ENCODE assay signal across 9 mouse cellular contexts in genomic region chr9:50709108-50709507, GRCm38 (mm10). TPM values are rescaled to one million over a fixed set of nuclear protein-coding genes. Genes with fewer than 3 reads are reported as not detected.
DNase-seq lines count a peak whose midpoint lies in the region; ATAC-seq lines count a peak whose summit lies in the region.
"Had no signal": no experiment of that assay in that cellular context is flagged by ENCODE, and none has a peak within 500 bp of the region (broad histone marks: within the 10 kb centered on the region; RNA-seq: fewer than 3 reads in every experiment).

No protein-coding gene starts in this region.

- H3K4me3 ChIP-seq in kidney, embryonic 15.5 days (replicated peaks) = no peak overlapping the region
- no peak overlapping the region for H3K4me3 ChIP-seq in limb, embryonic 10.5 days
- H3K4me3 ChIP-seq: limb, embryonic 13.5 days had no signal

- no peaks in the 10 kb centered on the region for H3K27me3 ChIP-seq in kidney, embryonic 15.5 days
- H3K27me3 ChIP-seq in limb, embryonic 10.5 days (ENCODE audit: low read depth, poor library complexity, severe bottlenecking) = no peaks in the 10 kb centered on the region
- H3K27me3 ChIP-seq: limb, embryonic 13.5 days had no signal

- no peaks in the 10 kb centered on the region; the same call in 1 of the 2 replicates for H3K36me3 ChIP-seq in kidney, embryonic 15.5 days
- peaks cover 71% of the 10 kb centered on the region for H3K36me3 ChIP-seq in limb, embryonic 10.5 days

- no peak overlapping the region for H3K9ac ChIP-seq in kidney, embryonic 15.5 days
- H3K9ac ChIP-seq: limb, embryonic 13.5 days had no signal

- WGBS in kidney, embryonic 15.5 days = 29% methylated on average over 2 of the region's 2 CpGs
- 31% methylated on average over 2 of the region's 2 CpGs for WGBS in limb, embryonic 10.5 days

- H3K27ac ChIP-seq in kidney, embryonic 15.5 days = no peak overlapping the region
- no peak overlapping the region for H3K27ac ChIP-seq in limb, embryonic 10.5 days
- H3K27ac ChIP-seq: limb, embryonic 13.5 days had no signal

- no peaks in the 10 kb centered on the region for H3K9me3 ChIP-seq in kidney, embryonic 15.5 days (replicated peaks)
- no peaks in the 10 kb centered on the region for H3K9me3 ChIP-seq in limb, embryonic 10.5 days (replicated peaks)
- H3K9me3 ChIP-seq: limb, embryonic 13.5 days had no signal

- no peak for ATAC-seq in cerebellum, adult (ENCODE audit: insufficient number of reproducible peaks, low FRiP score, low TSS enrichment)
- ATAC-seq in kidney, embryonic 15.5 days (replicated peaks; ENCODE audit: low FRiP score) = no peak
- ATAC-seq in granulocyte monocyte progenitor cell, adult 5-6 weeks (replicated peaks; ENCODE audit: poor library complexity, severe bottlenecking) = no peak
- no peak for ATAC-seq in megakaryocyte-erythroid progenitor cell, adult 5-6 weeks (replicated peaks; ENCODE audit: low FRiP score, low TSS enrichment, poor library complexity, severe bottlenecking)

- H3K4me2 ChIP-seq in kidney, embryonic 15.5 days = no peak overlapping the region
- H3K4me2 ChIP-seq: limb, embryonic 13.5 days had no signal

- H3K4me1 ChIP-seq in kidney, embryonic 15.5 days = no peaks in the 10 kb centered on the region
- peaks cover 4% of the 10 kb centered on the region for H3K4me1 ChIP-seq in limb, embryonic 10.5 days

- DNase-seq in cerebellum, adult 18-20 months = peak; percentile 62 to 64
- DNase-seq in kidney, postnatal 10 days = peak; percentile 66
- peak; percentile 30 for DNase-seq in ES-CJ7 (ENCODE audit: low read depth, low spot score)
- DNase-seq in limb, embryonic 10.5 days (ENCODE audit: low spot score) = peak; percentile 54

RNA-seq across cellular contexts. Expression of gene Dixdc1, which starts 30.2 kb away (rescaled TPM):
- polyA plus RNA-seq in kidney, embryonic 15.5 days (2015; fragmentation: Nextera tagmentation; extraction: Ambion mirVana) = 8.3 and 8.5 TPM in 2 replicates
- 33.8 and 36.8 TPM in 2 replicates for polyA plus RNA-seq in limb, embryonic 10.5 days (2016; fragmentation: Nextera tagmentation; extraction: Ambion mirVana)
- total RNA-seq in granulocyte monocyte progenitor cell, adult 5-6 weeks (2014; fragmentation: Nextera tagmentation) = 0.11 and 0.82 TPM in 2 replicates
- 0.10 and 0.39 TPM in 2 replicates for total RNA-seq in granulocyte monocyte progenitor cell, adult 5-6 weeks (2017)
- not detected in 2 replicates for total RNA-seq in megakaryocyte-erythroid progenitor cell, adult 5-6 weeks (2014; fragmentation: Nextera tagmentation)
- total RNA-seq in megakaryocyte-erythroid progenitor cell, adult 5-6 weeks (2017) = not detected in 2 replicates

RNA-seq across cellular contexts. Expression of gene 2310030G06Rik, which starts 37.2 kb away (rescaled TPM):
- 8.9 and 9.2 TPM in 2 replicates for polyA plus RNA-seq in kidney, embryonic 15.5 days (2015; fragmentation: Nextera tagmentation; extraction: Ambion mirVana)
- 2.6 and 2.8 TPM in 2 replicates for polyA plus RNA-seq in limb, embryonic 10.5 days (2016; fragmentation: Nextera tagmentation; extraction: Ambion mirVana)
- not detected in 2 replicates for total RNA-seq in granulocyte monocyte progenitor cell, adult 5-6 weeks (2014; fragmentation: Nextera tagmentation)
- not detected in 2 replicates for total RNA-seq in granulocyte monocyte progenitor cell, adult 5-6 weeks (2017)
- total RNA-seq in megakaryocyte-erythroid progenitor cell, adult 5-6 weeks (2014; fragmentation: Nextera tagmentation) = not detected in 2 replicates
- not detected in 2 replicates for total RNA-seq in megakaryocyte-erythroid progenitor cell, adult 5-6 weeks (2017)

RNA-seq across cellular contexts. Expression of gene Cryab, which starts 42.0 kb away (rescaled TPM):
- 53.1 and 59.0 TPM in 2 replicates for polyA plus RNA-seq in kidney, embryonic 15.5 days (2015; fragmentation: Nextera tagmentation; extraction: Ambion mirVana)
- 2.4 and 3.1 TPM in 2 replicates for polyA plus RNA-seq in limb, embryonic 10.5 days (2016; fragmentation: Nextera tagmentation; extraction: Ambion mirVana)
- 1.6 TPM in 1 of 2 replicates, not detected in the other for total RNA-seq in granulocyte monocyte progenitor cell, adult 5-6 weeks (2014; fragmentation: Nextera tagmentation)
- 2.5 TPM in 1 of 2 replicates, not detected in the other for total RNA-seq in granulocyte monocyte progenitor cell, adult 5-6 weeks (2017)
- total RNA-seq in megakaryocyte-erythroid progenitor cell, adult 5-6 weeks (2014; fragmentation: Nextera tagmentation) = not detected in 2 replicates
- total RNA-seq in megakaryocyte-erythroid progenitor cell, adult 5-6 weeks (2017) = not detected in 2 replicates

RNA-seq across cellular contexts. Expression of gene Hspb2, which starts 43.0 kb away (rescaled TPM):
- polyA plus RNA-seq in kidney, embryonic 15.5 days (2015; fragmentation: Nextera tagmentation; extraction: Ambion mirVana) = 8.1 and 10.5 TPM in 2 replicates
- polyA plus RNA-seq in limb, embryonic 10.5 days (2016; fragmentation: Nextera tagmentation; extraction: Ambion mirVana) = not detected in 2 replicates
- not detected in 2 replicates for total RNA-seq in granulocyte monocyte progenitor cell, adult 5-6 weeks (2014; fragmentation: Nextera tagmentation)
- not detected in 2 replicates for total RNA-seq in granulocyte monocyte progenitor cell, adult 5-6 weeks (2017)
- not detected in 2 replicates for total RNA-seq in megakaryocyte-erythroid progenitor cell, adult 5-6 weeks (2014; fragmentation: Nextera tagmentation)
- not detected in 2 replicates for total RNA-seq in megakaryocyte-erythroid progenitor cell, adult 5-6 weeks (2017)

RNA-seq across cellular contexts. Expression of gene Dlat, which starts 49.5 kb away (rescaled TPM):
- polyA plus RNA-seq in kidney, embryonic 15.5 days (2015; fragmentation: Nextera tagmentation; extraction: Ambion mirVana) = 60.4 and 67.2 TPM in 2 replicates
- polyA plus RNA-seq in limb, embryonic 10.5 days (2016; fragmentation: Nextera tagmentation; extraction: Ambion mirVana) = 61.7 and 62.1 TPM in 2 replicates
- 33.9 and 61.3 TPM in 2 replicates for total RNA-seq in granulocyte monocyte progenitor cell, adult 5-6 weeks (2014; fragmentation: Nextera tagmentation)
- total RNA-seq in granulocyte monocyte progenitor cell, adult 5-6 weeks (2017) = 30.4 and 48.5 TPM in 2 replicates
- 41.0 and 51.5 TPM in 2 replicates for total RNA-seq in megakaryocyte-erythroid progenitor cell, adult 5-6 weeks (2014; fragmentation: Nextera tagmentation)
- total RNA-seq in megakaryocyte-erythroid progenitor cell, adult 5-6 weeks (2017) = 52.4 and 68.9 TPM in 2 replicates
